Comparison of ENCODE assay signal across 17 mouse cellular contexts in genomic region chr19:31199583-31199982, GRCm38 (mm10).
A peak's percentile ranks its signal among the peaks of the same experiment; 100 is the strongest.
DNase-seq lines count a peak whose midpoint lies in the region; ATAC-seq and TF ChIP-seq lines count a peak whose summit lies in the region.
"Had no signal": no experiment of that assay in that cellular context is flagged by ENCODE, and none has a peak within 500 bp of the region (broad histone marks: within the 10 kb centered on the region; RNA-seq: fewer than 3 reads in every experiment).

No protein-coding gene starts in this region.

- no peak for ATAC-seq in midbrain, embryonic 14.5 days (ENCODE audit: low FRiP score, low TSS enrichment)
- no peak for ATAC-seq in midbrain, postnatal 0 days (ENCODE audit: low FRiP score)
- no peak for ATAC-seq in stomach, postnatal 0 days (ENCODE audit: low FRiP score, low TSS enrichment)
- no peak for ATAC-seq in kidney, embryonic 14.5 days (ENCODE audit: low FRiP score, low TSS enrichment)
- ATAC-seq: forebrain, postnatal 0 days had no signal

- H3K27me3 ChIP-seq in midbrain, embryonic 14.5 days (ENCODE audit: control insufficient read depth, insufficient read depth, low read length), result no peaks in the 10 kb centered on the region
- no peaks in the 10 kb centered on the region for H3K27me3 ChIP-seq in midbrain, postnatal 0 days (ENCODE audit: insufficient read depth, low read length)
- H3K27me3 ChIP-seq in stomach, postnatal 0 days (ENCODE audit: control insufficient read depth, insufficient read depth, low read length), result no peaks in the 10 kb centered on the region
- H3K27me3 ChIP-seq in kidney, embryonic 14.5 days (ENCODE audit: control insufficient read depth, insufficient read depth, low read length), result no peaks in the 10 kb centered on the region
- H3K27me3 ChIP-seq: heart, embryonic 15.5 days had no signal

- peak overlapping the region; percentile 59 for H3K27ac ChIP-seq in gastrocnemius, adult 2 months
- no peak overlapping the region for H3K27ac ChIP-seq in midbrain, embryonic 14.5 days (replicated peaks; ENCODE audit: low read depth, low read length)
- no peak overlapping the region for H3K27ac ChIP-seq in midbrain, postnatal 0 days (ENCODE audit: low read depth, low read length)
- peak overlapping the region; percentile 46; the same call in 1 of the 2 replicates for H3K27ac ChIP-seq in stomach, postnatal 0 days (replicated peaks)
- H3K27ac ChIP-seq in kidney, embryonic 14.5 days (ENCODE audit: low read depth, low read length), result no peak overlapping the region
- H3K27ac ChIP-seq: heart, embryonic 15.5 days had no signal

- 39% methylated on average over 5 of the region's 5 CpGs for WGBS in midbrain, embryonic 14.5 days
- WGBS in midbrain, postnatal 0 days, result 40% methylated on average over 5 of the region's 5 CpGs
- 32% methylated on average over 5 of the region's 5 CpGs for WGBS in stomach, postnatal 0 days
- 46% methylated on average over 5 of the region's 5 CpGs for WGBS in kidney, embryonic 14.5 days

- intact Hi-C loops in gastrocnemius, adult 2 months (cut with DNase I), result no loop called here
- intact Hi-C loops in gastrocnemius, postnatal 36 days (cut with DNase I), result no loop called here

- H3K9me3 ChIP-seq in midbrain, embryonic 14.5 days (ENCODE audit: control insufficient read depth, low read length), result no peaks in the 10 kb centered on the region
- H3K9me3 ChIP-seq in midbrain, postnatal 0 days (ENCODE audit: low read length), result no peaks in the 10 kb centered on the region
- H3K9me3 ChIP-seq in stomach, postnatal 0 days (ENCODE audit: control insufficient read depth, low read length), result no peaks in the 10 kb centered on the region
- H3K9me3 ChIP-seq in kidney, embryonic 14.5 days (ENCODE audit: control insufficient read depth, low read length), result no peaks in the 10 kb centered on the region
- H3K9me3 ChIP-seq: heart, embryonic 15.5 days had no signal

- H3K9ac ChIP-seq in midbrain, embryonic 14.5 days (replicated peaks; ENCODE audit: low read length), result no peak overlapping the region
- no peak overlapping the region for H3K9ac ChIP-seq in midbrain, postnatal 0 days (replicated peaks; ENCODE audit: low read length, poor library complexity, severe bottlenecking)
- H3K9ac ChIP-seq in stomach, postnatal 0 days (ENCODE audit: low read length), result no peak overlapping the region
- no peak overlapping the region for H3K9ac ChIP-seq in kidney, embryonic 14.5 days (ENCODE audit: low read depth, low read length)
- H3K9ac ChIP-seq: forebrain, postnatal 0 days; heart, embryonic 15.5 days had no signal

- H3K4me2 ChIP-seq in midbrain, embryonic 14.5 days (ENCODE audit: low read length), result no peak overlapping the region
- H3K4me2 ChIP-seq in midbrain, postnatal 0 days (ENCODE audit: low read depth, low read length, poor library complexity, severe bottlenecking), result no peak overlapping the region
- H3K4me2 ChIP-seq in stomach, postnatal 0 days (replicated peaks; ENCODE audit: low read depth), result 0 out of 2 replicates have a peak overlapping the region, but pooled peaks have one; percentile 14
- no peak overlapping the region for H3K4me2 ChIP-seq in kidney, embryonic 14.5 days (replicated peaks; ENCODE audit: low read depth, low read length)
- H3K4me2 ChIP-seq: heart, embryonic 15.5 days had no signal

- no peak for TF ChIP-seq CTCF in gastrocnemius, adult 2 months (IDR thresholded peaks at IDR 0.05)
- no peak for TF ChIP-seq CTCF in midbrain, postnatal 0 days (IDR thresholded peaks at IDR 0.05)
- no peak for TF ChIP-seq CTCF in stomach, postnatal 0 days (IDR thresholded peaks at IDR 0.05; ENCODE audit: low read depth)

- TF ChIP-seq EP300 in stomach, postnatal 0 days (optimal IDR thresholded peaks at IDR 0.05), result no peak

- H3K36me3 ChIP-seq in midbrain, embryonic 14.5 days (ENCODE audit: control insufficient read depth, insufficient read depth, low read length), result no peaks in the 10 kb centered on the region
- H3K36me3 ChIP-seq in midbrain, postnatal 0 days (ENCODE audit: insufficient read depth, low read length), result no peaks in the 10 kb centered on the region
- no peaks in the 10 kb centered on the region for H3K36me3 ChIP-seq in stomach, postnatal 0 days (ENCODE audit: control insufficient read depth, insufficient read depth, low read length)
- no peaks in the 10 kb centered on the region for H3K36me3 ChIP-seq in kidney, embryonic 14.5 days (ENCODE audit: control insufficient read depth, insufficient read depth, low read length)
- H3K36me3 ChIP-seq: heart, embryonic 15.5 days had no signal

- H3K4me1 ChIP-seq in midbrain, embryonic 14.5 days (ENCODE audit: control insufficient read depth, insufficient read depth, low read length), result 0 out of 2 replicates have a peak, but pooled peaks cover 3% of the 10 kb centered on the region
- H3K4me1 ChIP-seq in midbrain, postnatal 0 days (ENCODE audit: insufficient read depth, low read length), result no peaks in the 10 kb centered on the region
- H3K4me1 ChIP-seq in stomach, postnatal 0 days (replicated peaks; ENCODE audit: control insufficient read depth, insufficient read depth), result no peaks in the 10 kb centered on the region; the same call in 1 of the 2 replicates
- no peaks in the 10 kb centered on the region for H3K4me1 ChIP-seq in kidney, embryonic 14.5 days (ENCODE audit: control insufficient read depth, insufficient read depth, low read length)

- H3K4me3 ChIP-seq in gastrocnemius, adult 2 months, result peak overlapping the region; percentile 37
- no peak overlapping the region for H3K4me3 ChIP-seq in midbrain, embryonic 14.5 days (replicated peaks; ENCODE audit: low read depth, low read length)
- no peak overlapping the region for H3K4me3 ChIP-seq in midbrain, postnatal 0 days (ENCODE audit: low read depth, low read length)
- no peak overlapping the region for H3K4me3 ChIP-seq in stomach, postnatal 0 days (ENCODE audit: low read depth, low read length)
- no peak overlapping the region for H3K4me3 ChIP-seq in kidney, embryonic 14.5 days (ENCODE audit: low read length)
- H3K4me3 ChIP-seq: erythroblast, embryonic 14.5 days; heart, embryonic 15.5 days had no signal

- DNase-seq in gastrocnemius, adult 2 months, result no peak
- no peak for DNase-seq in gastrocnemius, postnatal 36 days
- peak; percentile 33 for DNase-seq in midbrain, embryonic 14.5 days
- DNase-seq in midbrain, postnatal 0 days (ENCODE audit: low spot score), result no peak
- DNase-seq in induced T-regulatory cell, adult 2 months (ENCODE audit: low read depth), result peak; percentile 32
- no peak for DNase-seq in stomach, postnatal 0 days (ENCODE audit: low spot score)
- no peak for DNase-seq in B cell, adult 2 months
- DNase-seq: adrenal gland, postnatal 36 days; cerebellum, adult 11-12 months; forebrain, postnatal 0 days; gastrocnemius, postnatal 25 days; kidney, adult 18-20 months; lung, postnatal 36 days; right cerebral cortex, adult 18-20 months had no signal

Comparison
In these comparisons a context has a peak if more than half of its experiments do, and no peak if none do; other contexts are left out.
1. DNase-seq: peak in midbrain, embryonic 14.5 days (single experiment) and induced T-regulatory cell, adult 2 months (single experiment); none in gastrocnemius, adult 2 months (single experiment), gastrocnemius, postnatal 36 days (0 of 2), midbrain, postnatal 0 days (single experiment), stomach, postnatal 0 days (single experiment) and B cell, adult 2 months (0 of 2).
2. H3K27ac ChIP-seq: peak in gastrocnemius, adult 2 months (single experiment) and stomach, postnatal 0 days (single experiment); none in midbrain, embryonic 14.5 days (single experiment), midbrain, postnatal 0 days (single experiment) and kidney, embryonic 14.5 days (single experiment).